Mouse (Mus musculus): ENCODE measurements around the gene Itgb6. TPM values are rescaled to one million over a fixed set of nuclear protein-coding genes. Genes with fewer than 3 reads are reported as not detected.

Itgb6 gene
- polyA plus RNA-seq, 1 experiment from 2014 or later: 8.9 TPM

DNA sequence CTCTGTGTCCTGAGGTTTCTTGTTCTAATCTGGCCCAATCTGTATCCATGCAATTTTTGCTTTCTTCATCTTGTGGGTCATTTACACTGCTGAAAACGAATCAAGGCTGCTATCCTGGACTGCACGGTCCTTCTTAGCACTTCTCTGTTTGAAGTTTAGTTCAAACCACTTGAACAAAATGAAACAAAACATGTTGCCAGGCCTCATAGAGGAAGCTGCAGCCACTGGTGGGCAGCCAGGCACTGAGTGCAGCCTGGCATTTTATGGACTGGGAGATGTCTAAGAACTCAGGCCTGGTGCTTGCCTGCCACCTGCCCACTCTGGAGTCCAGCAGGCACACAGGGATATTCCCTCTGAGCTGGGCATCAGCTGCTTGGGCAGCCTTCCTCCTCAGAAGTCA, 39.9 kb downstream of the Itgb6 start:
- WGBS: 88% methylated on average over 2 of the region's 2 CpGs
- Histone ChIP-seq H3K4me3 (ENCODE audit: low read length) (no peak overlapping the region), H3K9ac (ENCODE audit: low read depth, low read length) (no peak overlapping the region), H3K27ac (ENCODE audit: low read depth, low read length) (no peak overlapping the region), H3K4me2 (replicated peaks; ENCODE audit: low read depth, low read length) (no peak overlapping the region), H3K9me3 (ENCODE audit: control insufficient read depth, low read length) (no peaks in the 10 kb centered on the region), H3K27me3 (ENCODE audit: control insufficient read depth, insufficient read depth, low read length) (no peaks in the 10 kb centered on the region), H3K36me3 (ENCODE audit: control insufficient read depth, insufficient read depth, low read length) (no peaks in the 10 kb centered on the region), H3K4me1 (ENCODE audit: control insufficient read depth, insufficient read depth, low read length) (no peaks in the 10 kb centered on the region)
- no peak for ATAC-seq (ENCODE audit: low FRiP score, low TSS enrichment)

DNA sequence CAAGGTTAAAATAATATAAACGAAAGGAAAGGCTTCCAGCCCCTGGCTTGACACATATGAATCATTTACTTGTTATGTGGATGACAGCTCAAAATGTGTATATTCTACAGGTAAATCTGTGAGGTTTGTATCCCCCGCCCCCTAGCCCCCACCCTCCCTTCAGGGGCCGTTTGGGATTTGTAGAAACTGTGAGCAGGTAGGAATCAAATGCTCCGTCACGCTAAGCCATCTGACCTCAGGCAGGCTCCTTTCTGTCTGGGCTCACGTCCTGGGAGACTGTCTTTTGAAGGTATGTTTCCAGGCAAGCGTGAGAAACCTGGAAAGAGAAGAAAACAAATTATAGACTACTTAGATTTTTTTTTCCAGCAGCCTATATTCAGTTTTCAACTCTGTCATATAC, 48.0 kb downstream of the Itgb6 start:
- H3K9ac ChIP-seq (ENCODE audit: low read depth, low read length): no peak overlapping the region
- ATAC-seq (ENCODE audit: low FRiP score, low TSS enrichment): no peak
- H3K4me3 ChIP-seq (ENCODE audit: low read length): no peak overlapping the region
- H3K27me3 ChIP-seq (ENCODE audit: control insufficient read depth, insufficient read depth, low read length): no peaks in the 10 kb centered on the region
- no peaks in the 10 kb centered on the region for H3K4me1 ChIP-seq (ENCODE audit: control insufficient read depth, insufficient read depth, low read length)
- no peak overlapping the region for H3K4me2 ChIP-seq (replicated peaks; ENCODE audit: low read depth, low read length)
- H3K9me3 ChIP-seq (ENCODE audit: control insufficient read depth, low read length): no peaks in the 10 kb centered on the region
- WGBS: 51% methylated on average over 7 of the region's 7 CpGs
- H3K27ac ChIP-seq (ENCODE audit: low read depth, low read length): no peak overlapping the region
- H3K36me3 ChIP-seq (ENCODE audit: control insufficient read depth, insufficient read depth, low read length): no peaks in the 10 kb centered on the region

DNA sequence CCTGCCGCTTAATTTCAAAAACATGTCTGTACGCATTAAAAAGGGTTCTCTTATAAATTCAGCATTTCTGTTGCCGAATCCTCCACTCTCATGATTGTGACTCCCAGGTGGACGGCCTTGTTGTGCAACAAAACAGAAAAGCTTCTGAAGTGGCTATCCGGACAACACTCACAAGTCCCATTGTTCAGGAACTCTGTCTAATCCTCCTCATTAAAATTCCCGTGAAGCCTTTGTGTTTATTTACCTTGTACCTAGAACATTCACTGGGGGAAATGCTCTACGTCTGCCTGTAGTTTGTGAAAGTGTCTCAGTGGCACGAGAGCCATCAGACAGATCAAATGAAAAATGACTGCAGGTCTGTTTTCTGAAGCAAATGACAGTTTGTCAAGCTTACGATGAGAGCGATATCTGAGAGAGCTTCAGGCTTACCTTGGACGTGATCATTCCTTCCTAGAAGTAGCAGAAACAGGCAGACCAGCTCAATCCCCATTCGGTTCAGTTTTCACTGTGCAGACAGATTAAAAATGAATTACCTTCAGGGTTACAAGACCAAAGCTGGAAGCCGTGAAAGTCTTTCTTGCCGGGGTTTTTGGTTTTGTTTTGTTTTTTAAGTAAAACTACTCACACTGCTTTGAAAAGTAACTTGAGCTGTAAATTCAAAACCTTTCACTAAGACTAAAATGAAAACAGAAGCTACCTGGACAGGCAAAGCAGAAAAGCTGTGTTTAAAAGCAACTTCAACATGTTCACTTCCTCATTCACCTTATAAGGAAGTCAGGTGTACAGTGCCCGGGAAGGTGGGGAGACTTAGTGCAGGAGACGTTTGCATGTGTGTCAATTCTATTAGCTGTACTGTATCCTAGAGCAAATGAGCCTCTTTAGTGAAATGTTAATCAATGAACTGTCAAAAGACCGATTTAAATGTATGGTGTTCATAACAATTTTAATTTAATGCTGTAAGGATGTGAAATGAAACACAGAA, 49.2 kb downstream of the Itgb6 start:
- Histone ChIP-seq H3K36me3 (ENCODE audit: control insufficient read depth, insufficient read depth, low read length) (no peaks in the 10 kb centered on the region), H3K4me1 (ENCODE audit: control insufficient read depth, insufficient read depth, low read length) (no peaks in the 10 kb centered on the region), H3K27me3 (ENCODE audit: control insufficient read depth, insufficient read depth, low read length) (no peaks in the 10 kb centered on the region), H3K4me3 (ENCODE audit: low read length) (no peak overlapping the region), H3K9ac (ENCODE audit: low read depth, low read length) (no peak overlapping the region; the same call in 1 of the 2 replicates), H3K4me2 (replicated peaks; ENCODE audit: low read depth, low read length) (peak overlapping the region; percentile 19; the same call in 1 of the 2 replicates), H3K27ac (ENCODE audit: low read depth, low read length) (peak overlapping the region; percentile 30; the same call in 1 of the 2 replicates), H3K9me3 (ENCODE audit: control insufficient read depth, low read length) (no peaks in the 10 kb centered on the region)
- ATAC-seq (ENCODE audit: low FRiP score, low TSS enrichment): no peak
- WGBS: 41% methylated on average over 17 of the region's 17 CpGs

DNA sequence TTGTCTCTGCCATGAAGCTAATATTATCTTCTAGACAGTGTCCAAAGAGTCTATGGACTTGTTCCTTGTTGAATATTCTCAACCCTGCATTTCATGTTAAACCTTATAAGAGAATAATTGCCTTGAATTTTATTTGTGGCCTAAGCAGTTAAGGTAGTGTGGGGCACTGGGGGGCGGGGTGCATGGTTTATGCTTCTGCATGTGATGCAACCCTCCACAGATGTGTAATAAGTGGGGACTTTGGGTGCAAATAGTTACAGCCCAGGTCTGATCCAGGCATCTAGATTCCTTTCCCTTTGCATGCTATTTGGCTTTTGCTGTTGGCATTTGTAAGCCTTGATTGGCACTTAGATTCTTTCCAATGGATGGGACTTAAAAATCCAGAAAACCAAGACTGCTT, 51.2 kb downstream of the Itgb6 start:
- Histone ChIP-seq H3K27me3 (ENCODE audit: control insufficient read depth, insufficient read depth, low read length) (no peaks in the 10 kb centered on the region), H3K4me2 (replicated peaks; ENCODE audit: low read depth, low read length) (no peak overlapping the region), H3K36me3 (ENCODE audit: control insufficient read depth, insufficient read depth, low read length) (no peaks in the 10 kb centered on the region), H3K4me1 (ENCODE audit: control insufficient read depth, insufficient read depth, low read length) (no peaks in the 10 kb centered on the region), H3K4me3 (ENCODE audit: low read length) (no peak overlapping the region), H3K9ac (ENCODE audit: low read depth, low read length) (no peak overlapping the region), H3K27ac (ENCODE audit: low read depth, low read length) (no peak overlapping the region), H3K9me3 (ENCODE audit: control insufficient read depth, low read length) (no peaks in the 10 kb centered on the region)
- no peak for ATAC-seq (ENCODE audit: low FRiP score, low TSS enrichment)
- 96% methylated on average over 1 of the region's 1 CpGs for WGBS

DNA sequence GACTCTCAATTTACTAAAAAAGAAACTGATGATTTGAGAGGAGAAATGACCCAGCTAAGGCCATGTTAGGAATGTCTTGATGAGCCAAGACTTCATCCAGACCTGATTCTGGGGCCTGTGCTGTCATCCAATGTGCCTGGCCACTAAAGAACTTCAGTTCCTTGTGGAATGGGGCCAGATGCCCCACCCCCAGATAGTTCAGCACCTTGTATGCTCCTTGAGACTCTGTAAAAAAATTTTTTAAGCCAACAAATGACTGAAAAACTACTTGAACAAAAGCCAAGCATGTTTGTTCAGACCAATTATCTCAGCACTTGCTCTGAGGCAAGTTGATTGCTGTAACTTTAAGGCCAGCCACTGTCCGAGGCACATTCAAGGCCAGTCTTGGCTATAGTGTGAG, 59.4 kb downstream of the Itgb6 start:
- no peak overlapping the region for H3K9ac ChIP-seq (ENCODE audit: low read depth, low read length)
- 77% methylated on average over 1 of the region's 1 CpGs for WGBS
- H3K27me3 ChIP-seq (ENCODE audit: control insufficient read depth, insufficient read depth, low read length): no peaks in the 10 kb centered on the region
- H3K4me2 ChIP-seq (replicated peaks; ENCODE audit: low read depth, low read length): no peak overlapping the region
- no peak overlapping the region for H3K4me3 ChIP-seq (ENCODE audit: low read length)
- no peaks in the 10 kb centered on the region for H3K36me3 ChIP-seq (ENCODE audit: control insufficient read depth, insufficient read depth, low read length)
- H3K9me3 ChIP-seq (ENCODE audit: control insufficient read depth, low read length): no peaks in the 10 kb centered on the region
- no peaks in the 10 kb centered on the region for H3K4me1 ChIP-seq (ENCODE audit: control insufficient read depth, insufficient read depth, low read length)
- H3K27ac ChIP-seq (ENCODE audit: low read depth, low read length): no peak overlapping the region
- no peak for ATAC-seq (ENCODE audit: low FRiP score, low TSS enrichment)

DNA sequence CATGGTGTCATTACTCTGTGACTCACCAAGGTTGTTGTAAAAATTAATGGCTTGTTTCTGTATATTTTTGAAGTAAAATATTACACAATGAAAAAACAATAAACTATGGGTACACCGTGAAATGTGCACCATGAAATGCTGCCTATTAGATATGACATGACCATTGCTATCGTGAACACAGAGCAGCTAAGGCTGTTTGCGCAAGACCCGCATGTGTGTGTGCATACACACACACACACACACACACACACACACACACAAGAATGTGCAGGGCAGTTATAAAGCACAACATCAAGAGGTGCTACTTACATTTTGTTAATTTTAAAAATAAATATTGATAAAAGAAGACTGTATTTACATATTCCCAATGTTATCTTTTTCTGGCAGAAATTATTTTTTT, 62.5 kb downstream of the Itgb6 start:
- H3K27me3 ChIP-seq (ENCODE audit: control insufficient read depth, insufficient read depth, low read length): no peaks in the 10 kb centered on the region
- H3K4me1 ChIP-seq (ENCODE audit: control insufficient read depth, insufficient read depth, low read length): no peaks in the 10 kb centered on the region
- H3K9me3 ChIP-seq (ENCODE audit: control insufficient read depth, low read length): no peaks in the 10 kb centered on the region
- no peak overlapping the region for H3K9ac ChIP-seq (ENCODE audit: low read depth, low read length)
- no peak for ATAC-seq (ENCODE audit: low FRiP score, low TSS enrichment)
- H3K36me3 ChIP-seq (ENCODE audit: control insufficient read depth, insufficient read depth, low read length): no peaks in the 10 kb centered on the region
- no peak overlapping the region for H3K4me3 ChIP-seq (ENCODE audit: low read length)
- no peak overlapping the region for H3K4me2 ChIP-seq (replicated peaks; ENCODE audit: low read depth, low read length)
- 90% methylated on average over 4 of the region's 4 CpGs for WGBS
- H3K27ac ChIP-seq (ENCODE audit: low read depth, low read length): no peak overlapping the region

DNA sequence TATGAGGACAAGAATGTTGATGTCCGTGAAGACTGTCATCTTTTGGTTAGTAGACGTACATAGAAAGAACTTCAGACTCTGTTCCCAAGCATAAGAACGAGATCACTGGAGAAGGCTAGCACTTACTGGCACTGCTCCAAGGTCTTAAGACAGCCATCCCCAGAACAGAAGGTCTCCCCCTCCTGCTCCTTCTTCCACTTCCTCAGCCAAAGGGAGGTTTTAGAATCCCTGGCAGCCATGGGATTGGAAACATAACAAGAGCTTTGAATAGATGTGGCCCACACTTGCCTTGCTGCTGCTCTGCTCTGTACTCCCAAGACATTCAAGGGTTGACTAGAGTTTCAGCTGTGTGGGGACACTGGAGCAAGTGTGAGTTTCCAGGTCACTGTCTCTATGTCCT, 63.5 kb downstream of the Itgb6 start:
- H3K27ac ChIP-seq (ENCODE audit: low read depth, low read length): no peak overlapping the region
- no peaks in the 10 kb centered on the region for H3K27me3 ChIP-seq (ENCODE audit: control insufficient read depth, insufficient read depth, low read length)
- no peaks in the 10 kb centered on the region for H3K4me1 ChIP-seq (ENCODE audit: control insufficient read depth, insufficient read depth, low read length)
- no peak overlapping the region for H3K9ac ChIP-seq (ENCODE audit: low read depth, low read length)
- no peaks in the 10 kb centered on the region for H3K9me3 ChIP-seq (ENCODE audit: control insufficient read depth, low read length)
- H3K36me3 ChIP-seq (ENCODE audit: control insufficient read depth, insufficient read depth, low read length): no peaks in the 10 kb centered on the region
- H3K4me2 ChIP-seq (replicated peaks; ENCODE audit: low read depth, low read length): no peak overlapping the region
- H3K4me3 ChIP-seq (ENCODE audit: low read length): no peak overlapping the region
- 80% methylated on average over 3 of the region's 3 CpGs for WGBS
- ATAC-seq (ENCODE audit: low FRiP score, low TSS enrichment): no peak

DNA sequence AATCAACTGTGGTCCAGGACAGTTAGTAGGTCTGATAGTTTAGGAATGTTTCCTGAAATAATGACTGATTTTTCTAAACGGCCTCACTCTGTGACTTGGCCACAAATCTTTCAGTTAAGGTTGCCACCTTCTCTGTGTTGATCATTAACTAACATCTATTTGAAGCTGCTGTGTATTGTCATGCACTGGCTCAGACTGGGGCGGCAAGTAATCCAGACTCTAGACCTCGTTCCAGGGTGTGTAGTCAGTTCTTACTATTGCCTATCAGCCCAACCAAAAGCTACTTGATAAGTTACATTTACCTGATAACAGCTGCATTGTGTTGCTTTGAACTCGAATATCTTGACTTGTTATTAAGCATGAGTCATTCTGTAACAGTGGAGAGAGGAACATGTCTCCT, 67.6 kb downstream of the Itgb6 start:
- Histone ChIP-seq H3K27ac (ENCODE audit: low read depth, low read length) (no peak overlapping the region), H3K9ac (ENCODE audit: low read depth, low read length) (no peak overlapping the region), H3K9me3 (ENCODE audit: control insufficient read depth, low read length) (no peaks in the 10 kb centered on the region), H3K4me2 (replicated peaks; ENCODE audit: low read depth, low read length) (no peak overlapping the region), H3K36me3 (ENCODE audit: control insufficient read depth, insufficient read depth, low read length) (no peaks in the 10 kb centered on the region), H3K4me3 (ENCODE audit: low read length) (no peak overlapping the region), H3K27me3 (ENCODE audit: control insufficient read depth, insufficient read depth, low read length) (no peaks in the 10 kb centered on the region), H3K4me1 (ENCODE audit: control insufficient read depth, insufficient read depth, low read length) (no peaks in the 10 kb centered on the region)
- 66% methylated on average over 4 of the region's 4 CpGs for WGBS
- ATAC-seq (ENCODE audit: low FRiP score, low TSS enrichment): no peak; the same call in 1 of the 2 replicates

DNA sequence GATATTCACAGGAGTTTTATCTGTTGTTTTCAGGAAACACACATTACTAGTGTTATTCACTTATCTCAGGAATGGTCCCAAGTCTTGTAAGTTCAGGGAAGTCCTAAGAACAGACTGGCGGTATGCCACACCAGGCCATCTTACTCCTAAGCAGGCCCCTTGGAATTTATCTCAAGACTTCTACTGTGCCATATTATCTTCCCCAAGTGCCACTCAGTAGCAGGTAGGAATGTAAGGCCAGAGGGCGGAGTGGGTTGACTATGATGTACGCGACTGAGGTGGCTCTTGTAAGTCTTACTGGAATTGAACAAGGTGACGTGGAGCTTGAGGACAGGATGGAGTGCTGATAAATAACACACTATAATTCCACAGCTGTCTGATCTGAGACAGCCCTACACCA, 72.3 kb downstream of the Itgb6 start:
- no peak overlapping the region for H3K4me2 ChIP-seq (replicated peaks; ENCODE audit: low read depth, low read length)
- H3K36me3 ChIP-seq (ENCODE audit: control insufficient read depth, insufficient read depth, low read length): no peaks in the 10 kb centered on the region
- no peaks in the 10 kb centered on the region for H3K4me1 ChIP-seq (ENCODE audit: control insufficient read depth, insufficient read depth, low read length)
- H3K9ac ChIP-seq (ENCODE audit: low read depth, low read length): no peak overlapping the region
- WGBS: 82% methylated on average over 5 of the region's 5 CpGs
- H3K9me3 ChIP-seq (ENCODE audit: control insufficient read depth, low read length): no peaks in the 10 kb centered on the region
- H3K27me3 ChIP-seq (ENCODE audit: control insufficient read depth, insufficient read depth, low read length): no peaks in the 10 kb centered on the region
- H3K27ac ChIP-seq (ENCODE audit: low read depth, low read length): no peak overlapping the region
- no peak for ATAC-seq (ENCODE audit: low FRiP score, low TSS enrichment)
- no peak overlapping the region for H3K4me3 ChIP-seq (ENCODE audit: low read length)

Data from kidney, embryonic 14.5 days (tissue).